Mouse (Mus musculus): ENCODE data around the gene Dcp1a. TPM values are rescaled to one million over a fixed set of nuclear protein-coding genes. Genes with fewer than 3 reads are reported as not detected.
A peak's percentile ranks its signal among the peaks of the same experiment; 100 is the strongest.
"Not testable (repeated sequence)": the region's sequence is repeated elsewhere in the genome, so short reads cannot be mapped to it uniquely, and the experiment has no call there.

The Dcp1a gene
- polyA plus RNA-seq, 1 experiment, result 18.7 TPM

DNA sequence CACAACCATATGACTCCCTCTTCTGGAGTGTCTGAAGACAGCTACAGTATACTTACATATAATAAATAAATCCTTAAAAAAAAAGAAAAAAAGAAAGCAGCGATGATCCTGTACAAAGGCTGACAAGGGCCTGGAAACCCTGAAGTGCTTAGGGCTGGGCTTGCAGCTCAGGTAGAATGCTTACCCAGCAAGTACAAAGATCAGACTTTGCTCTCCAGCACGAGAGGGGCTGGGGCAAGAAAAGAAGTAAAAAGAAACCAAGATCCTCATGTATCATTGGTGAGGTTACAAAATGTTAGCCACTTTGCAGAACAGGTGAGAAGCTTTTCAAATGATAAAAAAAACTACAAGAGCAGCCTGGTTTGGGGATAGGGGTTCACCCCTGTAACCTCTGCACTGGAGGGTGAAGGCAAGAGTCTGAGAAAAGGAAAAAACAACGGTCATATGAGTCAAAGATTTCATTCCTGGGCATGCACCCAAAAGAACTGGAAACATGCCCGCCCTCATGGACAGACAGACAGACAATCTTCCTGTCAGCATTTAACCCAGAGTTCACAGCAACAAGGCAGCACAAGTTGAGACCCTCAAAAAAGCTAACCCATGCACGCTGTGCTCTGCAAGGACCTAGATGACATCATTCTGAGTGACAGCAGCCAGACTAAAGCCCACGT, 54.6 kb downstream of the Dcp1a start:
- no peak overlapping the region for H3K4me3 ChIP-seq (ENCODE audit: insufficient read depth, low read length)
- TF ChIP-seq POLR2A (IDR thresholded peaks at IDR 0.05; ENCODE audit: borderline replicate concordance, low read depth, low read length) (no peak), CTCF (IDR thresholded peaks at IDR 0.05; ENCODE audit: low read depth, low read length) (no peak)
- peaks cover 18% of the 10 kb centered on the region for H3K4me1 ChIP-seq (ENCODE audit: control insufficient read depth, insufficient read depth, low read length)
- H3K27ac ChIP-seq (ENCODE audit: insufficient read depth, low read depth, low read length), result peak overlapping the region; percentile 2; the same call in 1 of the 2 replicates

- H3K4me1 ChIP-seq (ENCODE audit: control insufficient read depth, insufficient read depth, low read length), result no peaks in the 10 kb centered on the region
- H3K4me3 ChIP-seq (ENCODE audit: insufficient read depth, low read length), result no peak overlapping the region
- TF ChIP-seq CTCF (IDR thresholded peaks at IDR 0.05; ENCODE audit: low read depth, low read length), result no peak
- no peak for TF ChIP-seq POLR2A (IDR thresholded peaks at IDR 0.05; ENCODE audit: borderline replicate concordance, low read depth, low read length)
- no peak overlapping the region for H3K27ac ChIP-seq (ENCODE audit: insufficient read depth, low read depth, low read length)
Measured at GRCm38 (mm10) chr14:30541541-30541940, 62.2 kb downstream of the Dcp1a start.

DNA sequence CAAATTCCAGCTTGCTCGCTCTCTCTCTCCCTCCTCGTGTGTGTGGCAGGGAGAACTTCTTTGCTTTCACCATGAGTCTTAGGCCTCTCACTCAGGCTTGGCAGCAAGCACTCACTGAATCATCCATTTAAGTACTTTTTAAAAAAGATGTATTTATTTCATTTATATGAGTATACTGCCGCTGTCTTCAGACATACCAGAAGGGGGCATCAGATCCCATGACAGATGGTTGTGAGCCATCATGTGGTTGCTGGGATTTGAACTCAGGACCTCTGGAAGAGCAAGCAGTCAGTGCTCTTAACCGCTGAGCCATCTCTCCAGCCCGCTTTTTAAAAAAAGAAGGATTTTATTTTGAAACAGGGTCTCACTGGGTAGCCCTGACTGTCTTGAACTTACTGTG, 64.0 kb downstream of the Dcp1a start:
- H3K4me3 ChIP-seq (ENCODE audit: insufficient read depth, low read length); H3K27ac ChIP-seq (ENCODE audit: insufficient read depth, low read depth, low read length); H3K4me1 ChIP-seq (ENCODE audit: control insufficient read depth, insufficient read depth, low read length): not testable (repeated sequence)

DNA sequence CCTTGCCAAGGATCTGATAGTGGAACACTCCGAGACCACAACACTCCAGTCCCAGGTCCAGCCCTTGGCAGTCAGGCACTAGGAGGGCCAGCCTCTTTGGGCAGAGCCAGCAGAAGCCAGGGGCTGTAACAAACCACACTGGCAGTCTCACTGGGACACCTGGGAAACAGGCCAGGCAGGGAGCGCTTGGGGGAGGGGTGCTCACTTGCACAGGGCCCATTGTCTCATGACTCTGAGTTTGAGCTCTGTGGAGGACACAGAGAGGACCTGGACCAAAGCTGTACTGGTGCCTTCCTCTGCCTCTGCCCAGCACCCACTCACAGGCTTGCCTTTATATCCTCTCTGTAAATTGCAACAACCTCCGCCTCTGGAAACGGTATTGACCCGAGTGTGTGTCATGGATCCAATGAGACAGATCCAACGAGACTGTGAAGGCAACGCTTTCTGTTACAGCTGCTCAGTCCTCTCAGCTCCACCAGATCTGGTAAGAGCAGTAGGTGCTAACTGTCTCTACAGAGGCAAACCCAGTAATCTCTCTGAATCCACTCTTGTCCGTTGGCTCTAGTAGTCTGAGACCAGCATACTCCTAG, 68.9 kb downstream of the Dcp1a start, which contains the start of gene Tkt:
Tkt (plus strand) TSS at position 229 of the 590 bp plus-strand sequence.
- no peak for TF ChIP-seq CTCF (IDR thresholded peaks at IDR 0.05; ENCODE audit: low read depth, low read length)
- TF ChIP-seq POLR2A (IDR thresholded peaks at IDR 0.05; ENCODE audit: borderline replicate concordance, low read depth, low read length), result no peak
- Histone ChIP-seq H3K27ac (ENCODE audit: insufficient read depth, low read depth, low read length) (peak within 1 kb of the TSS; percentile 94), H3K4me3 (ENCODE audit: insufficient read depth, low read length) (peak within 1 kb of the TSS; percentile 99), H3K4me1 (ENCODE audit: control insufficient read depth, insufficient read depth, low read length) (peaks cover 29% of the 10 kb centered on the region)

- Histone ChIP-seq H3K4me1 (ENCODE audit: control insufficient read depth, insufficient read depth, low read length) (peaks cover 37% of the 10 kb centered on the region), H3K27ac (ENCODE audit: insufficient read depth, low read depth, low read length) (peak overlapping the region; percentile 94), H3K4me3 (ENCODE audit: insufficient read depth, low read length) (peak overlapping the region; percentile 99)
- TF ChIP-seq POLR2A (IDR thresholded peaks at IDR 0.05; ENCODE audit: borderline replicate concordance, low read depth, low read length) (peak; percentile 93), CTCF (IDR thresholded peaks at IDR 0.05; ENCODE audit: low read depth, low read length) (no peak)
Measured at GRCm38 (mm10) chr14:30548965-30549776, 69.8 kb downstream of the Dcp1a start.

GRCm38 (mm10) chr14:30549777-30550149, 70.4 kb downstream of the Dcp1a start:
- Histone ChIP-seq H3K4me1 (ENCODE audit: control insufficient read depth, insufficient read depth, low read length) (peaks cover 40% of the 10 kb centered on the region), H3K4me3 (ENCODE audit: insufficient read depth, low read length) (peak overlapping the region; percentile 99), H3K27ac (ENCODE audit: insufficient read depth, low read depth, low read length) (peak overlapping the region; percentile 94)
- no peak for TF ChIP-seq POLR2A (IDR thresholded peaks at IDR 0.05; ENCODE audit: borderline replicate concordance, low read depth, low read length)
- TF ChIP-seq CTCF (IDR thresholded peaks at IDR 0.05; ENCODE audit: low read depth, low read length), result 0 out of 2 replicates have a peak, but pooled peaks have one; percentile 7

DNA sequence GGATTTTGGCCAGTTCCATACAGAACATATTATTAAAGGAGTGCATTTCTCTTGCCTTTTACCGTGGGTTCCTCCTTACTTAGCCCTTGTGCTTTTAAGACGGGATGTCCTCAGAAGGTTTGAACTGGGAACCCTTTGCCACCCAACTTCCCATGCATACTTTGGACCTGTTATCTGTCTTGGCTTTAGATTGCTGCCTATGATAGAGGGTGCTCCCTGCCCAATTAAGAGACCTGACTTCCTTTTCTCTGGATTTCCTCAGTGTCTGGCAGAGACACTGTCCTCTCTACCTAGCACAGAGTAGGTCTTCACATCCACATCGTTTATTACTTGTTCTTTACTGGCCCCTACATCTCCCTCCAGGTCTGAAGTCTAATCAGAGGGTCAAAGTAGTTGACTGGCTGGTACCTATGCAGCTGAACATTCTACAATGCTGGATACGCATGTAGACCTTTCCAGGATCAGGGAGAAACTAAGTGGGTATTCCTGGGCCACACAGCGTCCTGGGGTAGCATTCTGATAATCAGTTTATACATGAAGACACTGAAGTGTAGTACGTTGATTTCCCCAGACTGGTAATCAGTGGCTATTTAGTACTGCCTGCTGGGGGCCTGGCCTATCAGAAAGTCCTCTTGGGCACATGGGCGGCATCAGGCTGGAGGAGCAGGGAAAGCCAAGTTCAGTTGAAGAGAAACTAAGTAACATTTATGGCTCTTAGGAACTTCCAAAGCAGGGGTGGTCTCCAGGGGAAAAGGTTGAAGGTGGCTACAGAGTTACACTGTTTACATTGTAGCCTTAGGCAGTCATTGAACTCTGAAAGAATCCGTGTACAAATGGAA, 71.1 kb downstream of the Dcp1a start:
- peak overlapping the region; percentile 99 for H3K4me3 ChIP-seq (ENCODE audit: insufficient read depth, low read length)

GRCm38 (mm10) chr14:30551509-30551908, 72.2 kb downstream of the Dcp1a start:
- TF ChIP-seq POLR2A (IDR thresholded peaks at IDR 0.05; ENCODE audit: borderline replicate concordance, low read depth, low read length), result no peak
- TF ChIP-seq CTCF (IDR thresholded peaks at IDR 0.05; ENCODE audit: low read depth, low read length), result no peak
- Histone ChIP-seq H3K4me3 (ENCODE audit: insufficient read depth, low read length) (peak overlapping the region; percentile 99), H3K4me1 (ENCODE audit: control insufficient read depth, insufficient read depth, low read length) (peaks cover 49% of the 10 kb centered on the region), H3K27ac (ENCODE audit: insufficient read depth, low read depth, low read length) (no peak overlapping the region)

More for the DNA sequence above, 71.1 kb downstream of the Dcp1a start:
- peak overlapping the region; percentile 94 for H3K27ac ChIP-seq (ENCODE audit: insufficient read depth, low read depth, low read length)
- H3K4me1 ChIP-seq (ENCODE audit: control insufficient read depth, insufficient read depth, low read length), result peaks cover 40% of the 10 kb centered on the region
- no peak for TF ChIP-seq POLR2A (IDR thresholded peaks at IDR 0.05; ENCODE audit: borderline replicate concordance, low read depth, low read length)
- TF ChIP-seq CTCF (IDR thresholded peaks at IDR 0.05; ENCODE audit: low read depth, low read length), result no peak

GRCm38 (mm10) chr14:30551981-30552380, 72.6 kb downstream of the Dcp1a start:
- TF ChIP-seq CTCF (IDR thresholded peaks at IDR 0.05; ENCODE audit: low read depth, low read length) (no peak), POLR2A (IDR thresholded peaks at IDR 0.05; ENCODE audit: borderline replicate concordance, low read depth, low read length) (no peak)
- Histone ChIP-seq H3K27ac (ENCODE audit: insufficient read depth, low read depth, low read length) (no peak overlapping the region), H3K4me3 (ENCODE audit: insufficient read depth, low read length) (no peak overlapping the region), H3K4me1 (ENCODE audit: control insufficient read depth, insufficient read depth, low read length) (peaks cover 52% of the 10 kb centered on the region)

All from bone marrow macrophage, adult 2 months (primary cell).